Mouse (Mus musculus) thymus, adult 2 months (tissue): ENCODE data around the gene Nell2. TPM values are rescaled to one million over a fixed set of nuclear protein-coding genes. Genes with fewer than 3 reads are reported as not detected.

Experiments used
- DNase-seq: peaks from one replicate; pipeline ENCODE4 v3.0.0; 2021
- H3K27ac ChIP-seq: fragments of 200-500 bp; 2 replicates; pipeline ENCODE4 v1.5.1; 2012; ENCODE audit warnings: low read length, control low read depth; ENCODE audit not compliant: control insufficient read depth, insufficient read depth
- H3K27me3 ChIP-seq: fragments of 200-500 bp; 2 replicates; pipeline ENCODE4 v1.6.1; 2012; ENCODE audit warnings: mild to moderate bottlenecking, low read length, moderate library complexity, mixed read lengths; ENCODE audit not compliant: control insufficient read depth, insufficient read depth
- H3K36me3 ChIP-seq: fragments of 200-500 bp; 2 replicates; pipeline ENCODE4 v1.6.1; 2012; ENCODE audit warnings: mild to moderate bottlenecking, low read length, moderate library complexity; ENCODE audit not compliant: control insufficient read depth, insufficient read depth
- H3K4me1 ChIP-seq: fragments of 200-500 bp; replicated peaks from 2 replicates; pipeline ENCODE4 v1.6.1; 2012; ENCODE audit warnings: low read length; ENCODE audit not compliant: control insufficient read depth, insufficient read depth
- H3K4me3 ChIP-seq: fragments of 200-500 bp; 2 replicates; pipeline ENCODE4 v1.5.1; 2012; ENCODE audit warnings: mild to moderate bottlenecking, low read length, control low read depth, moderate library complexity; ENCODE audit not compliant: control insufficient read depth, insufficient read depth
- CTCF ChIP-seq: fragments of 200-500 bp; IDR thresholded peaks from 2 replicates; pipeline ENCODE4 v1.5.1; 2012; ENCODE audit warnings: mild to moderate bottlenecking, control low read depth, low read length, moderate library complexity, borderline replicate concordance; ENCODE audit not compliant: control insufficient read depth, poor library complexity, insufficient read depth; ENCODE audit errors: extremely low read depth
- POLR2A ChIP-seq: fragments of 200-500 bp; IDR thresholded peaks from 2 replicates; pipeline ENCODE4 v1.6.1; 2012; ENCODE audit warnings: mild to moderate bottlenecking, low read length, control low read depth, moderate library complexity; ENCODE audit not compliant: control insufficient read depth, poor library complexity, insufficient read depth; ENCODE audit errors: extremely low read depth
- WGBS: fragments of 180-500 bp; shearing (Covaris S2); methylation state at CpG from one replicate; pipeline ENCODE4 v1.1.7; 2018; 5-methylcytosine and 5-hydroxymethylcytosine counted together
- polyA plus RNA-seq: library from polyadenylated mRNA; depleted of rRNA; stranded (reverse); fragments of >200 nt; gene quantifications from 2 replicates; pipeline ENCODE4 v1.2.3, GENCODE M21; 2012

The Nell2 gene
- polyA plus RNA-seq, 1 experiment, result 1.4 TPM

DNA sequence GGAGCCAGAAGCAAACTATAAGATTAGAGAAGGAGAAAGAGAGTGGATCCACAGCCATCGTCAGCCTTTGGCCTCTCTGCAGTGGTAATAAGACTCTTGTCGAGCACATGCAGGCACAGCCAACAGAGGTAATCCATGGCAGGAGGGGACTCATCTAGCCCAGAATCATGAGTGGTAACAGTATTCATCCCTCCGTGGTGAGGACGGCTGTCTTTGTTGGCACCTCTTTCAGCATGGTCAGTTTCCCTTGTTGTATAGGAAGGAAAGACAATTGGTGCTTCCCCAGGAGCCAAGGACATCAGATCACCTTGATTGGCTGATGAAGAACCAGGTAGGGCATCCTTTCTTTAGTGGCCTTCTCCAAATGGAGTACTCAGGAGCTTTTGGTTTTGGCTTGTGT lies 419.7 kb downstream of the Nell2 start:
- no peak for DNase-seq
- WGBS, result 93% methylated on average over 4 of the region's 4 CpGs
- Histone ChIP-seq H3K27me3 (no peaks in the 10 kb centered on the region), H3K4me1 (no peaks in the 10 kb centered on the region), H3K36me3 (no peaks in the 10 kb centered on the region), H3K27ac (no peak overlapping the region), H3K4me3 (no peak overlapping the region)
- TF ChIP-seq CTCF, result no peak
- TF ChIP-seq POLR2A, result no peak

DNA sequence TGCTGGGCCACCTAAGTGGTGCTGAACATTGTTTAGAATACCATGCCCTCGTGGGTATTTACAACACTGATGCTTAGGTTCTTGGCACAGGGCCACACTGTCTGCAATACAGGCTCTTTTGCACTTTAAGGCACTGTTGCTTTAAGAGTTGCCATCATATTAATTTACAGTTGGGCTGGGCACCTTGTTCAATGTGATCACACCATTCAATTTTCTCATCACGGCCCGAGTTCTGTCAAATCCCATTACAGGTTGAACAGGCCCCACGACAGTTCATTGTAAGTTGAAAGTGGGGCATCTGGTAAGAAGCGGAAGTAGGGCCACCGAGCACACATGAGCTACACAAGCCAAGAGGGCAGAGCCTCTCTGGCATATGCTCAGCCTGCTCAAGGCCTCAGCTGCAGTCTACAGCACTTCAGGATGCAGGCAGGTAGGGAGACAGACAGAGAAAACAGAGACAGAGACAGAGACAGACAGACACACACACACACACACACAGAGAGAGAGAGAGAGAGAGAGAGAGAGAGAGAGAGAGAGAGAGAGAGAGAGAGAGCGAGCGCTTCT lies 421.0 kb downstream of the Nell2 start:
- Histone ChIP-seq H3K27me3 (no peaks in the 10 kb centered on the region), H3K4me3 (no peak overlapping the region), H3K27ac (no peak overlapping the region), H3K36me3 (no peaks in the 10 kb centered on the region), H3K4me1 (no peaks in the 10 kb centered on the region)
- TF ChIP-seq CTCF, result no peak
- no peak for TF ChIP-seq POLR2A
- no peak for DNase-seq
- WGBS, result 81% methylated on average over 8 of the region's 8 CpGs

DNA sequence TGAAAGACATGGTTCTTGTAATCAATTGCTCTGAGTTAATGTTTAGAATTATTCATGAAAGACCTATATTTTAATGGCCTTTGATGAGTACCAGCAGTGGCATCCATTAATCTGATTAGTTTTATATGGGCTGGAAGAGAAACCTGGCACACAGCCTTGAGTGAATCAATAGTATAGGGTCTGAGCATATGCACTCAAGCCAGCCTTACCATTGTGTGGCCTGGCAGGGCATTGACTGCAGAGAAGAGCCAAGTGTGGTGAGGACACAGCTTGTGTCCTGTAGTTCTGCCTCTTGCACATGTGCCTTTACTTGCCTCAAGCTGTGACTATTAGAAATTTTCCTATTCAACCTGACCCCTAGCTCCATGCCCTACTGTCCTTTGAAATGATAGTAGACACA lies 426.8 kb downstream of the Nell2 start:
- TF ChIP-seq CTCF, result no peak
- no peak for TF ChIP-seq POLR2A

DNA sequence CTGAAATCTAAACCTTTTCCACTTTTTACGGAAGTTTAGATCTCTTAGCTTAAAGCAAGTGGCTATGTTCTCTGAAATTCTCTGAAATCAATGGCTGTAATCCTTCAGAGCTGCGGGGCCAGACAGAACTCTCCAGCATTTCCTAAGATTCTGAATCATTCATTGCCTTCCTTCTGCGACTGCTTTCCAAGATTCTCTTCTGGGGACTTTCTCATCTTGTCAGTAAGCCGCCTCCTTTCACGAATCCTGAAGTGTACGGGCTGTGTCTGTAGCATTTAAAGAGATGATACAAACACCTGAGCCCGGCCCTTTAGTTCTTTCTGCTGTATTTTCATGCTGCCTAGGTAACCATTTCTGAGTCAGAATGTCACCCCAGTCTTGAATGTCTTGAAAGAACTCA lies 428.2 kb downstream of the Nell2 start:
- Histone ChIP-seq H3K4me3 (no peak overlapping the region), H3K4me1 (no peaks in the 10 kb centered on the region), H3K36me3 (no peaks in the 10 kb centered on the region), H3K27me3 (no peaks in the 10 kb centered on the region), H3K27ac (no peak overlapping the region)
- TF ChIP-seq CTCF, result no peak
- no peak for TF ChIP-seq POLR2A
- 89% methylated on average over 7 of the region's 7 CpGs for WGBS
- DNase-seq, result no peak

More for the DNA sequence above, 426.8 kb downstream of the Nell2 start:
- Histone ChIP-seq H3K36me3 (no peaks in the 10 kb centered on the region), H3K4me3 (no peak overlapping the region), H3K27me3 (no peaks in the 10 kb centered on the region), H3K27ac (no peak overlapping the region), H3K4me1 (no peaks in the 10 kb centered on the region)
- no peak for DNase-seq

DNA sequence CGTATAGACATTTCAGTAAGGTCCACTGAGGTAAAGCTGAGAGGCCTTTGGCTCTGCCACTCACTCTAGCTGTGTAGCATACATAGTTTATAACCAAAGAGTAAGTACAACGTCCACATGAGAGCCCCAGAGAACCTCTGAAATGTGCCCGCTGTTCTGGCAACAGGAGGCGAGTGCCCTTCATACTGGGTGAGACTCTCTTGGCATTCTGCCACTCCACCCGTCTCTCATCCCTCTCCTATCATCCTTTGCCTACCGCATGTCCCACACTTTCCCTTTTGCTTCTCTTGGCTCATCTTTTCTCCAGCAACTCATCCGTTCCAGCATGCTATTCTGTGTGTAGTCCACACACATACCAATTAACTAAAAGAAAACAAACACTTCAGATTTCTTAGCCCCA lies 442.4 kb downstream of the Nell2 start:
- 85% methylated on average over 7 of the region's 7 CpGs for WGBS
- no peaks in the 10 kb centered on the region for H3K4me1 ChIP-seq
- H3K36me3 ChIP-seq, result no peaks in the 10 kb centered on the region
- H3K27ac ChIP-seq, result no peak overlapping the region
- H3K27me3 ChIP-seq, result no peaks in the 10 kb centered on the region
- TF ChIP-seq CTCF (no peak), POLR2A (no peak)
- no peak overlapping the region for H3K4me3 ChIP-seq
- no peak for DNase-seq

DNA sequence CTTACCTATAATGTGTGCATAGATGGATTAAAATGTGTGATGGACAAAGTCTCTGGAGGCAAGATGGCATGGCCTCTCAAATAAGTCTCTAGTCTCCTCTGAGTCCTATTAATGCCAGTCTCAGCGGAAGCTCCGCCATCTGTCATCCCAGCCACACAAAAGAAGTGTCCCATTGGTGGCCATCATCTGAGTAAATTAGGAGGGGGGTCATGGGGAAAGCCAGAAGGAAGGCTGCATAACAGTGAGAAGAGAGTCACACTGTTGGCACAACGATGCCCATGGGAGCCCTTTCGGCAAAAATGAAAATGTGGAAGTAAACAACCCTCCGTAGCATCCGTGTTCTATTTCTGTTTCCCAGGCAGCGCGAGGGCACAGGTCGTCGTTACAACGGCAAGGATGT lies 446.7 kb downstream of the Nell2 start:
- TF ChIP-seq CTCF, result no peak
- TF ChIP-seq POLR2A, result no peak
- Histone ChIP-seq H3K36me3 (no peaks in the 10 kb centered on the region), H3K4me3 (no peak overlapping the region), H3K27ac (no peak overlapping the region), H3K4me1 (no peaks in the 10 kb centered on the region), H3K27me3 (no peaks in the 10 kb centered on the region)
- no peak for DNase-seq
- 96% methylated on average over 11 of the region's 11 CpGs for WGBS

DNA sequence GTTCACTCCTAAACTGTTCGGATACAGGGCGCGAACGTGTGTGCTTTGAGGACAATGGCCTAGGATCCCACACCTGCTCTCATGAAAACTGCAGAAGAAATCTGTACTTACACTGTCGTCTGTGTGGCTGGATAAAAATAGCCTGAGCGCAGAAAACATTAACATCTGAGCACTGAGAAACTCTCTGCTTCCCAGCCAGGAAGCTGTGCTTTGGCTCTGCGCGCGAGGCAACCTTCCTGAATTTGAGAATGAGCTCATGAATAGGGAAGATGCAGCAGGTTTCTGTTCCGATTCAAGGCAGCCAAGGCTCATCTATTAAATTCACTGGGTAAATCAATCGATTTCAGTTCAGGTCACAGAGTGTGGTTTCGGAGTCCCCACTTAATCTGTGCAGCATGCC lies 453.0 kb downstream of the Nell2 start:
- 92% methylated on average over 12 of the region's 12 CpGs for WGBS
- Histone ChIP-seq H3K27me3 (no peaks in the 10 kb centered on the region), H3K36me3 (no peaks in the 10 kb centered on the region), H3K4me1 (no peaks in the 10 kb centered on the region), H3K27ac (no peak overlapping the region), H3K4me3 (no peak overlapping the region)
- TF ChIP-seq CTCF (no peak), POLR2A (no peak)
- DNase-seq, result no peak
